Mouse (Mus musculus) ES-E14 (cell line): ENCODE measurements around the gene Ess2.

Experiments used
- ZC3H11A ChIP-seq: IDR thresholded peaks from 2 replicates; pipeline ENCODE4 v1.6.1; 2012; ENCODE audit warnings: low read depth, mild to moderate bottlenecking, inconsistent platforms, low read length, borderline replicate concordance
- ZNF384 ChIP-seq: IDR thresholded peaks from 2 replicates; pipeline ENCODE4 v1.6.1; 2012; ENCODE audit warnings: low read depth, low read length, inconsistent platforms

GRCm38 (mm10) chr16:17890917-17891566 is 20.1 kb downstream of the Ess2 start:
- no peak for TF ChIP-seq ZC3H11A
- TF ChIP-seq ZNF384: no peak
